Mouse (Mus musculus) c-Kit-positive CD71-positive TER-119-negative erythroid progenitor cells, embryonic 14.5 days (primary cell): ENCODE measurements around the gene Srsf4.

Experiments
- DNase-seq: peaks from one replicate; pipeline ENCODE4 v3.0.0-alpha.2; 2013; ENCODE audit warnings: low read depth

The Srsf4 gene

DNA sequence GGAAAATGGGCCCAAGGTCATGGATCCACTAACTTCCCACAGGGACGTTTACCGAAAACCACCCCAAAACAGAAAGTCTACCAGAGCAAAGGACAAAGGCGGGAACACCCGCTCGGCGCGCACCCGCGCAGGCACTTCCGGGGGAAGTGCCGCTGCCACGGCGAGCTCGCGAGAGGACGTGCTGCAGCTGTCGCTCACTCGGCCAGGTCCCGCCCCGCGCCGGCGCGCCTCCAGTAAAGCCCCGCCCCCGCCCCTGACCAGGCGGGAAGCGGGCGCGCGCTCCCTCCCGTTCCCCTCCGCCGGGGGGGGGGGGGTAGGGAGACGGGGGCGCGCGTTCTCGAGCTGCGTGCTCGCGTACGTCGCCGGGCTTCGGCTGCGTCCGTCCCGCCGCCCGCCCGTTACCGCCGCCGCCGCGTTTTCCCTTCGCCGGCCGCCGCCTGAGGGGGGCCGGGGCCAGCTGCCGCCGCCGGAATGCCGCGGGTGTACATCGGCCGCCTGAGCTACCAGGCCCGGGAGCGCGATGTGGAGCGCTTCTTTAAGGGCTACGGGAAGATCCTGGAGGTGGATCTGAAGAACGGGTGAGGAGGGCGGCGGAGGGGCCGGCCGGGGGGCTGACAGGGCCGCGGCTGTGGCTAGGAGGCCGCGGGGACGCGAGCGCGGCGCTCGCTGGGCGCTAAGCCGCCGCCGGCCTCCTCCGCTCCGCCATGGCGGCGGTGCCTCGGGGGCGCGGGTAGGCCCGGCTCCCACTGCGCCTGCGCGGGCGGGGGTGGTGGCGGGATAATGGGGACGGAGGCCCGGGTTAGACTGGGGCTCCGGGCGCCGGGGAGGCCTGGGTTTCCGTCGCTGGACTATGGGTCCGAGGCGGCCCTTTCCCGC is at the start of gene Srsf4:
TSS of gene Srsf4 (plus strand) at position 325 of the 876 bp plus-strand sequence.
- peak; percentile 88 for DNase-seq

GRCm38 (mm10) chr4:131824939-131825338 is 48.5 kb upstream of the Srsf4 start:
- DNase-seq: no peak

DNA sequence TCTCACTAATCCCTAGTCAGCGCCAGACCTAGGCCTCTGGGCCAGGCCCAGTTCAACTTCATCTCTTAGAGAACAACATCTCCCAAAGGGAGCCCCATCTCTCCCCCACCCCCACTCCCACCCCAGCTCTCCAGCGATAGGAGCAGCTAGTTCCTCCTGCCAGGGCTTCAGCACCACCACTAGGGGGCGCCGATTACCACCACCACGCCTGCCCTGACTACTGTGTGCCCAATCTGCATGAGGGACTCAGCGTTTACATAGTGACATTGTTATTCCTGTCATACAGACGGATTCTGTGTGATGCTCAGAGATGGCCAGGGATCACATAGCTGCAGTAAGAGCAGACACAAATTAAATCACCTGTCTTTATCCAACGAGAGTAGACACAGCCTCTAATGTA is 47.6 kb upstream of the Srsf4 start:
- DNase-seq: no peak

DNA sequence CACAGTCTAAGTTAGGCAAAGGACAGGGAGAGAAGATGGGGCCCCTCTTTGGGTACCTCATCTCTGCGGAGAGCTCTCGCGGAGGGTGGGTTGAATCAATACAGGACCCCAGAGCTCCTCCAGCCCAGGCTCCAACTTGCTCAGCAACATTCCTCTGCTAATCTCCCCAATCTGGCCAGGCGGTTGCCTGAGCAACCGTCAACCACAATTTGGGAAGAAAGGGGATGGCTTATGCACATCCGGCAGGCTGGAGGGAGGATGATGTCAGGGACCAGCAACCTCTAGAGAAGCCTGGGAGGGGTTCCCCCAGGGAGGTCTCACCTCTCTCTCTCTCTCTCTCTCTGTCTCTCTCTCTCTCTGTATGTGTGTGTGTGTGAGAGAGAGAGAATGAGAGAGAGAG is 46.5 kb upstream of the Srsf4 start:
- no peak for DNase-seq

GRCm38 (mm10) chr4:131829123-131829522 is 44.3 kb upstream of the Srsf4 start:
- DNase-seq: no peak

DNA sequence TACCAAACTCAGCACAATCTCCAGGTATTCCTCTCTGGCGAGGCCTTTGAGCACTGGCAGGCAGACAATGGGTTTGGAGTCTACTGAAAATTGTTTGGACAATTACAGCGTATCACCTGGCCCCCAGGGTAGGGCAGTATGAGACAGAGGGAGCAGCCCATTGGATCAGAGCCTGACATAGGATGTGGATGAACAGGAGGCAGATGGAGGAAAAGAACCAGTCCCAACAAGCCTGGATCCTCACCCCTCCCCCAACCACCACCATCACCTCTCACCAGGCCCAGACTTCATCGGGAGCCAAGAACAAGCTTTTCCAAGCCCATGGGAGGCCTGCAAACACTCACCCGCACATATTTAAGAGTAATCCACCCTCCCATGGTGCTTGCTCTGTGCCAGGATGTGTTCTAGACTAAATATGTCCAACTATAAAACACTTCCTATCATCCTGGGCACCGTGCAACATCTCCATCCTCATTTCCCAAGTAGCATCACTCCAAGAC is 41.8 kb upstream of the Srsf4 start:
- DNase-seq: no peak

DNA sequence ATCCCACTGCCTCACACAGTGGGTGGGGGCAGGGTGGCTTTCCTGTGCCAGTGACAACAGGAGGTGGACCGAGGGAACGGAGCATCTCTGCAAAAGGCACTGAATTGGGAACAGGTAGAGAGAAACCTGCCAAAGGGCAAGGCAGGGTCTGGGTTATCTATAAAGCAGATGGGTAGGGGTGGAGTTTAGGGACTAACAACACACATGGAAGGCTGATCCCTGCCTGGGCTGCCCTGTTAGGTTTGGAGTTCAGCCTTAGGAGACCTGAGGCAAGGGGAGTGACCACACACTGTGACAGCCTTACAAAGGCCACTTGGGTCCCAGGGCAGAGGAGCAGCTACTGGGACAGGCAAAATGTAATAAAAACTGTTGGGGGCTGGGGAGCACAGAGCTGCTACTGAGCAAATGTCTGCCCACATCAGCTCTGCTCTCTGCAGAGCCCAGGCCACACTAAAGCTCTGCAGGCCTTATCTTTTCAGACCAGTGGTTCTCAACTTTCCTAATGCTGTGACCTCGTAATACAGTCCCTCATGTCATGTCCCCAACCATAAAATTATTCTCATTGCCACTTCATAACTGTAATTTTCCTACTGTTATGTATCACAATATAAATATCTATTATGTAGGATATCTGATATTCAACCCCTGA is 40.5 kb upstream of the Srsf4 start:
- no peak for DNase-seq

- no peak for DNase-seq
Measured at GRCm38 (mm10) chr4:131833971-131834609, 39.3 kb upstream of the Srsf4 start.

GRCm38 (mm10) chr4:131836351-131836881 is 37.0 kb upstream of the Srsf4 start:
- no peak for DNase-seq

- no peak for DNase-seq
Measured at GRCm38 (mm10) chr4:131836891-131837491, 36.4 kb upstream of the Srsf4 start.

- no peak for DNase-seq
Measured at GRCm38 (mm10) chr4:131837872-131838524, 35.4 kb upstream of the Srsf4 start, which contains the start of gene Ptpru. Ptpru (minus strand) TSS chr4:131838288.

DNA sequence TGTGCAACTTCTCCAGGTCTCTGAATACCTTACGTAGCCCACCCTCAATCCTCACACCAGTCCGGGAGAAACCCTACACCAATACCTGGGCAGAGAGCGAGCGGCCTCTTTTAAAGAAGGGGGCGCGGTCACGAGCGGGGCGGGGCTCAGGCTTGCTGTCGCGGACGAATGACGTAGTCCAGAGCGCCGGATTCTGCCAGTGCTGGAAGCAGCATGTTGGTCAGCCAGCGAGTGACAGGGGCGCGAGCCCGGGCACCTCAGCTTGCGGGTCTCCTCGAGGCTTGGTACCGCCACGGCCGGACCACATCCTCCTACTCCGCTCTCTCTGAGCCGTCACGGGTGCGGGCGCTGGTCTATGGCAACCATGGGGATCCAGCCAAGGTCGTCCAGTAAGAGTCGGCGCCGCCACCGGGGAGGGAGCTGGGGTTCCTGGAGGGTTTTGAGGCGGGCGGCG is 30.1 kb upstream of the Srsf4 start, which contains the start of gene Mecr:
TSS of gene Mecr (plus strand) at position 181 of the 454 bp plus-strand sequence.
- DNase-seq: peak; percentile 84

- DNase-seq: no peak
Measured at GRCm38 (mm10) chr4:131845991-131846778, 27.2 kb upstream of the Srsf4 start.

- no peak for DNase-seq
Measured at GRCm38 (mm10) chr4:131848082-131848481, 25.3 kb upstream of the Srsf4 start.

DNA sequence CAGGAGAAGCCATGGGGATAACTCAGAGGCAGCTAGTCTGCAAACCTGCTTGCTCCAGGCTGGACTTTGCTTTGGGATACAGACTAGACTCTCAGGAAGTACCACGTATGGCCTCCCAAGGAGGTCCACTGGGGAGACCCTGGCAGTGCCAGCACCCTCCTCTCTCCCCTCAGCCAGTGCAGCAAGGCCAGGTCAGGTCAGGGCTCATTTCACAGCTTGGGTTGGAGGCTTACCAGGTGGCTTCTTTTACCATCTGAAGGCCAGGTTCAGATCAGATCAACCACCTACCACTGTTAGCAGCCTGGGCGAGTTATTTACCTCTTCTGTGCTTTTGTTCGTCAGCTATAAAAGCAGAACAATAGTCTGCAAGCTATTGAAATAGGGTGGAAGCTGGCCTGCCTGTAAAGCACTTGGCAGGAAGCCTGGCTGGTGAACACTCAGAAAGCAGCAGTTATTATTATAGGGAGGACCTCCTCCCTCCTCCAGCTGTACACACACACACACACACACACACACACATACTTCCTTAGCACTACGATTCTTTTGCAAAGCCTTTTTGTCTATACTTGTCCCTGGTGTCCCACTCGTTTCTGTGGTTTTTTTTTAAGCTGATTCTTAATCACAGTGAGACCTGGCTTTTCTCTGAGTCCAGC is 23.3 kb upstream of the Srsf4 start:
- DNase-seq: no peak

- DNase-seq: no peak
Measured at GRCm38 (mm10) chr4:131854950-131855349, 18.5 kb upstream of the Srsf4 start.

DNA sequence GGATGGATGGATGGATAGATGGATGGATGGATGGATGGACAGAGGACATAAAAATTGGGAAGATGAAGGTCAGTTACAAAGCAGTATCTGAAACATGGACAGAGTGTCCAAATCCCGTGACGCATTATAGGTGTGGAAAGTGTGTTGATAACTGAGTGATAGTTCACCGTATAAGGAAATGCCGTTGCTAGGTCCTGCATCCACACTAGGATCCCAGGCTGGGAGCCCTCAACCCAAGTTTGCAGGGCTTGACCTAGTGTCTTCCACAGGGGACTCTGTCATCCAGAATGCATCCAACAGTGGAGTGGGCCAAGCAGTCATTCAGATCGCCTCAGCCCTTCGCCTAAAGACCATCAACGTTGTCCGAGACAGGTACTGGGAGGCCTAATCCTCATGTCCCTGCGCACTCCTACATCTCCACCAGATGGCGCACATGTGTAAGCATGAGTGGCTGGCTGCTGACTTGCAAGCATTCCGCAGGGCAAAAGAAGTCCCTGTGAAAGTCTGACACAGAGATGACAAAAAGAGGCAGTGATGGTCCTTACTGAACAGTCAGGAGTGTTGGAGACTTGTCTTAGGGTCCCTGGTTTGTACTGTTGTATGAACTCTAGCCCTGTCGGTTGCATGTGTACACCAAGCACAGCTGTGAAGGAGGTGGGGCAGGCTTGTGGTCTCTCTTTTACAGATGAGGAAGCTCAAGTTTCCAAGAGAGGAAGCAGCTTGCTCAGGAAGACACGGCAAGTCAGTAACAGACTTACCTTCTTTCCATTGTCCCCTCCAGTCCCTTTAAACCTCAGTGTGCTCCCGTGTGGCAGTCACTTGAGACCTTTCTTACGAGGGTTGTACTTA is 12.7 kb upstream of the Srsf4 start:
- peak; percentile 68 for DNase-seq

DNA sequence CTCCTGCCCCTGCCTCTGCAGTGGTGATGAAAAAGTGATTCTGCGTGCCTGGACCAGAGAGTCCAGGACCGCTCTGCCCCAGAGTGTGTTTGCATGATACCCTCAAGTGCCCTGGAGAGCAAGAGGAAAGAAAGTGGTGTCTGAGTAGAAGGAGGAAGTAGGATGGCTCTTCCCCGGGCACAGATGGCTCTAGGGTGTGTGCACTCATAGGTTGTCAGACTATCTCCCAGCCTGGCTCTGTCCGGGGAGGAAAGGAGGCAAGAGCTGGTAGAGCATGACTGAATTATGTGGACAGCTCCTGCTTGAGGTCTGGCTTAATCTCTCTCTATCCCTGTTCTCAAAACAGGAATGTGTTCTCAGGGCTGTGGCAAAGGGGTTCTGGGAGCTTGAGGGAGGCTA is 12.1 kb upstream of the Srsf4 start:
- no peak for DNase-seq
